Mouse (Mus musculus): ENCODE data around the gene Olfr1270.
"Not testable (repeated sequence)": the region's sequence is repeated elsewhere in the genome, so short reads cannot be mapped to it uniquely, and the experiment has no call there.

Olfr1270 gene

GRCm38 (mm10) chr2:90152991-90153390, at the start of gene Olfr1270:
TSS of gene Olfr1270 (minus strand) at chr2:90153091.
- no peak for DNase-seq

DNA sequence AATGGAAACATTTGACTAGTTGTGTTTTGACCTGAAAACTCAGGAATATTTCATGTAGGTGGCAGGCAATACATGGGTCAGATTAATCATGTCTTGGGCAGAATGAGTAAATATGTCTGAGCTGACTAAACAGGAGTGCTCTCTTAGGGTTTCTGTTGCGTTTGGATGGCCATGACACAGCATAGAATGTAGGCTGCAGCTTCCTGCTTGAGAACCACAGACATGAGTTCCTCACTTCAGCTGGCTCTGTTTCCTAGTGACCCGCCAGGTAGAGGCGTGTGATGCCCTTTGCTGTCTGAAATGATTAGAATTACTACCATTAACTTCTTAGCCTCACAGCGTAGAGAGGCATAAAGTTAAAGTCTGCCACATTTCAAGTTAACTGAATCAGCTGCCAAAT, 46.7 kb upstream of the Olfr1270 start:
- not testable (repeated sequence) for DNase-seq

- DNase-seq = not testable (repeated sequence)
Observed at GRCm38 (mm10) chr2:90195285-90195684, 42.4 kb upstream of the Olfr1270 start.

- not testable (repeated sequence) for DNase-seq
Observed at GRCm38 (mm10) chr2:90194750-90195149, 41.9 kb upstream of the Olfr1270 start.

DNA sequence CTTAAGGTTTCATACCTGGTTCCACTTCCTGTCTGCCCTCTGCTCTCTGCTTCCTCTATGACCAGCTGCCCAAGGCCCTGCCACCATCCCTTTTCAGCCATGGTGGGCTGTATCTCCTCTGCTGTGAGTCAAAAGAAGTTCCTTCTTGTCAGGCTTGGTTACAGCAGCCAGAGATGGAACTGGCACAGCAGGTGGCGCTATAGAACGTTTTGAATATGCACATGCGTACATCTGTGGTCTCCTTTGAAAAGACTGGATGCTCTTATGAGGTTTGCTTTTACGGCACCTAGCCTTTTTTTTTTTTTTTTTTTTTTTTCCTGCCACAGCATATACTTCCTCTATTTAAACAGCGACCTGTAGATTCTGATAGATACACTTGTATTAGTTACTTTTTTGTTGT, 34.2 kb upstream of the Olfr1270 start:
- DNase-seq = not testable (repeated sequence)

GRCm38 (mm10) chr2:90186082-90186481, 33.2 kb upstream of the Olfr1270 start:
- DNase-seq = not testable (repeated sequence)

GRCm38 (mm10) chr2:90153916-90154315, 1.0 kb upstream of the Olfr1270 start:
- peak; percentile 39 to 51 for DNase-seq

DNA sequence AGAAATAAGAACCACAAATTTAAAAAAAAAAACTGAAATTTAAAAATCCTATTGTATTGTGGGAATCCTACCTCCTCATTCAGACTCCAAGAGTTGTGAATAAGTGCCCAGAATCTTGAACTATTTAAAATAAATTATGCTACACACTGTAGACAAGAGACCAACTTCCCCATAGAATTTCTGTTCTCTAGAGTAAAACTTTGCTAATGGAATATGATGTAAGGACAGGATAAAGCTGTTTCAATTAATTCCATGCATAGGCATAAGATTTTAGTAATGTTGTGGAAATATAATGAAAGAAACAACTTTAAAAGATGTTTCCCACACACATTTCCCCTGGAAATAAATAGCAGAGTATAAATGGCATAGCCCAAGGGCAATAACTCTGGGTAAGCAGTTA, 10.7 kb downstream of the Olfr1270 start, which contains the start of gene Olfr32:
Olfr32 (minus strand) TSS at position 101 of the 400 bp plus-strand sequence.
- DNase-seq = no peak

GRCm38 (mm10) chr2:90121312-90121711, 31.6 kb downstream of the Olfr1270 start, which contains the start of gene Olfr1269:
TSS of gene Olfr1269 (minus strand) at chr2:90121412.
- no peak for DNase-seq

All from cerebellum, postnatal 14 days (tissue).